Mouse (Mus musculus) MEL (cell line): ENCODE measurements around the gene Vps26a. TPM values are rescaled to one million over a fixed set of nuclear protein-coding genes. Genes with fewer than 3 reads are reported as not detected.
A peak's percentile ranks its signal among the peaks of the same experiment; 100 is the strongest.

ENCODE experiments used
- DNase-seq: peaks from one replicate; pipeline ENCODE4 v3.0.0; 2011; ENCODE audit warnings: low read depth, low spot score
- H3K27ac ChIP-seq: 2 replicates; pipeline ENCODE4 v1.5.1; 2012; ENCODE audit warnings: low read depth, mild to moderate bottlenecking, control low read depth, low read length, moderate library complexity; ENCODE audit not compliant: control insufficient read depth
- H3K27me3 ChIP-seq, 2 experiments: fragments of 150-350 bp in 1 of 2; sonication (generic) in 1 of 2; 2 replicates each; pipeline ENCODE4 v1.6.1; 2012; ENCODE audit warnings: low read length in 2 of 2, mild to moderate bottlenecking in 2 of 2, improper control_type of control experiment in 1 of 2, moderate library complexity in 1 of 2; ENCODE audit not compliant: insufficient read depth in 2 of 2, control insufficient read depth in 1 of 2
- H3K36me3 ChIP-seq, 2 experiments: 2 replicates each; pipeline ENCODE4 v1.6.1; 2012 to 2014; ENCODE audit warnings: low read length in 2 of 2, improper control_type of control experiment in 1 of 2, inconsistent platforms in 1 of 2, mild to moderate bottlenecking in 1 of 2; ENCODE audit not compliant: insufficient read depth in 2 of 2, control insufficient read depth in 1 of 2
- H3K4me1 ChIP-seq, 2 experiments: fragments of 150-350 bp in 1 of 2; sonication (generic) in 1 of 2; 2 replicates each; pipeline ENCODE4 v1.6.1; 2012; ENCODE audit warnings: low read length in 2 of 2, improper control_type of control experiment in 1 of 2, mild to moderate bottlenecking in 1 of 2; ENCODE audit not compliant: insufficient read depth in 2 of 2, control insufficient read depth in 1 of 2
- H3K4me3 ChIP-seq, 2 experiments: fragments of 150-350 bp in 1 of 2; sonication (generic) in 1 of 2; 2 replicates each; pipeline ENCODE4 v1.5.1; 2012; ENCODE audit warnings: low read depth in 2 of 2, low read length in 2 of 2, mild to moderate bottlenecking in 2 of 2, moderate library complexity in 2 of 2, control low read depth in 1 of 2, improper control_type of control experiment in 1 of 2; ENCODE audit not compliant: control insufficient read depth in 1 of 2, insufficient read depth in 1 of 2
- H3K79me2 ChIP-seq: 2 replicates; pipeline ENCODE4 v1.6.1; 2012; ENCODE audit warnings: mild to moderate bottlenecking, low read length, moderate library complexity; ENCODE audit not compliant: control insufficient read depth, poor library complexity, insufficient read depth
- H3K9ac ChIP-seq: 2 replicates; pipeline ENCODE4 v1.6.1; 2012; ENCODE audit warnings: low read depth, mild to moderate bottlenecking, control low read depth, low read length, moderate library complexity; ENCODE audit not compliant: control insufficient read depth, poor library complexity, severe bottlenecking
- H3K9me3 ChIP-seq: fragments of 150-350 bp; sonication (generic); replicated peaks from 2 replicates; pipeline ENCODE4 v1.6.1; 2012; ENCODE audit warnings: mild to moderate bottlenecking, low read length, improper control_type of control experiment, moderate library complexity; ENCODE audit not compliant: insufficient read depth
- BHLHE40 ChIP-seq: IDR thresholded peaks from 2 replicates; pipeline ENCODE4 v1.6.1; 2012; ENCODE audit warnings: low read depth, mild to moderate bottlenecking, inconsistent platforms, low read length, improper control_type of control experiment, borderline replicate concordance
- CHD1 ChIP-seq: IDR thresholded peaks from 2 replicates; pipeline ENCODE4 v1.6.1; 2012; ENCODE audit warnings: low read depth, mild to moderate bottlenecking, inconsistent platforms, low read length, improper control_type of control experiment
- CHD2 ChIP-seq: IDR thresholded peaks from 2 replicates; pipeline ENCODE4 v1.6.1; 2011; ENCODE audit warnings: low read length, improper control_type of control experiment
- CTCF ChIP-seq, 3 experiments: IDR thresholded peaks in 2 of 3; conservative IDR thresholded peaks in 1 of 3; 2 replicates each; pipeline ENCODE4 v1.5.1; 2011 to 2012; ENCODE audit warnings: low read length in 3 of 3, low read depth in 2 of 3, mild to moderate bottlenecking in 2 of 3, improper control_type of control experiment in 1 of 3, inconsistent platforms in 1 of 3, mixed read lengths in 1 of 3, moderate library complexity in 1 of 3; ENCODE audit not compliant: control insufficient read depth in 1 of 3, insufficient read depth in 1 of 3, poor library complexity in 1 of 3, severe bottlenecking in 1 of 3
- ELF1 ChIP-seq: IDR thresholded peaks from 2 replicates; pipeline ENCODE4 v1.6.1; 2014; ENCODE audit warnings: low read depth, mild to moderate bottlenecking, inconsistent platforms, low read length, improper control_type of control experiment, moderate library complexity
- ETS1 ChIP-seq: IDR thresholded peaks from 2 replicates; pipeline ENCODE4 v1.6.1; 2012; ENCODE audit warnings: low read depth, mild to moderate bottlenecking, inconsistent platforms, low read length, improper control_type of control experiment, moderate library complexity
- GABPA ChIP-seq: IDR thresholded peaks from 2 replicates; pipeline ENCODE4 v1.6.1; 2012; ENCODE audit warnings: low read depth, mild to moderate bottlenecking, inconsistent platforms, low read length, improper control_type of control experiment, moderate library complexity
- JUND ChIP-seq: IDR thresholded peaks from 2 replicates; pipeline ENCODE4 v1.6.1; 2011; ENCODE audit warnings: low read depth, mild to moderate bottlenecking, improper control_type of control experiment, low read length
- MAX ChIP-seq: IDR thresholded peaks from 2 replicates; pipeline ENCODE4 v1.6.1; 2011; ENCODE audit warnings: low read length, improper control_type of control experiment
- MEF2A ChIP-seq: IDR thresholded peaks from 2 replicates; pipeline ENCODE4 v1.6.1; 2014; ENCODE audit warnings: low read depth, mild to moderate bottlenecking, inconsistent platforms, low read length, improper control_type of control experiment; ENCODE audit not compliant: poor library complexity, insufficient replicate concordance, severe bottlenecking; ENCODE audit errors: extremely low read depth
- MXI1 ChIP-seq: IDR thresholded peaks from 2 replicates; pipeline ENCODE4 v1.6.1; 2011; ENCODE audit warnings: mild to moderate bottlenecking, low read depth, low read length, improper control_type of control experiment
- MYB ChIP-seq: IDR thresholded peaks from 2 replicates; pipeline ENCODE4 v1.6.1; 2011; ENCODE audit warnings: mild to moderate bottlenecking, low read depth, low read length, improper control_type of control experiment
- MYC ChIP-seq: IDR thresholded peaks from 2 replicates; pipeline ENCODE4 v1.6.1; 2011; ENCODE audit warnings: low read depth, mild to moderate bottlenecking, low read length, improper control_type of control experiment, moderate library complexity
- NELFE ChIP-seq: IDR thresholded peaks from 2 replicates; pipeline ENCODE4 v1.6.1; 2011; ENCODE audit warnings: low read depth, low read length, improper control_type of control experiment
- POLR2A ChIP-seq, 2 experiments: IDR thresholded peaks; 2 replicates each; pipeline ENCODE4 v1.6.1; 2011 to 2012; ENCODE audit warnings: low read length in 2 of 2, mild to moderate bottlenecking in 2 of 2, control low read depth in 1 of 2, improper control_type of control experiment in 1 of 2, low read depth in 1 of 2, moderate library complexity in 1 of 2; ENCODE audit not compliant: control insufficient read depth in 1 of 2, insufficient read depth in 1 of 2, poor library complexity in 1 of 2
- POLR2AphosphoS2 ChIP-seq: IDR thresholded peaks from 2 replicates; pipeline ENCODE4 v1.6.1; 2011; ENCODE audit warnings: low read length, improper control_type of control experiment
- POLR2AphosphoS5 ChIP-seq: IDR thresholded peaks from 2 replicates; pipeline ENCODE4 v1.6.1; 2012; ENCODE audit warnings: low read depth, borderline replicate concordance, mild to moderate bottlenecking, inconsistent platforms, low read length, moderate library complexity, mixed read lengths
- RAD21 ChIP-seq: IDR thresholded peaks from 2 replicates; pipeline ENCODE4 v1.6.1; 2011; ENCODE audit warnings: mild to moderate bottlenecking, low read depth, low read length, improper control_type of control experiment
- SIN3A ChIP-seq: IDR thresholded peaks from 2 replicates; pipeline ENCODE4 v1.6.1; 2012; ENCODE audit warnings: low read length, improper control_type of control experiment, inconsistent platforms
- SMC3 ChIP-seq: IDR thresholded peaks from 2 replicates; pipeline ENCODE4 v1.6.1; 2011; ENCODE audit warnings: low read depth, low read length, improper control_type of control experiment
- TAL1 ChIP-seq: IDR thresholded peaks from 2 replicates; pipeline ENCODE4 v1.6.1; 2012; ENCODE audit warnings: mild to moderate bottlenecking, inconsistent platforms, low read length, moderate library complexity, mixed read lengths
- TBP ChIP-seq: IDR thresholded peaks from 2 replicates; pipeline ENCODE4 v1.8.0; 2011; ENCODE audit warnings: low read depth, low read length, improper control_type of control experiment
- TCF12 ChIP-seq: IDR thresholded peaks from 2 replicates; pipeline ENCODE4 v1.6.1; 2014; ENCODE audit warnings: low read depth, mild to moderate bottlenecking, inconsistent platforms, low read length, improper control_type of control experiment, moderate library complexity
- USF2 ChIP-seq, 2 experiments: IDR thresholded peaks; 2 replicates each; pipeline ENCODE4 v1.6.1; 2011 to 2012; ENCODE audit warnings: improper control_type of control experiment in 2 of 2, low read length in 2 of 2, borderline replicate concordance in 1 of 2, inconsistent platforms in 1 of 2, low read depth in 1 of 2, mild to moderate bottlenecking in 1 of 2; ENCODE audit not compliant: insufficient read depth in 1 of 2
- polyA plus RNA-seq, 2 experiments: library from polyadenylated mRNA; stranded (reverse) in 1 of 2; unstranded in 1 of 2; fragments of >175 nt in 1 of 2; fragments of >200 nt in 1 of 2; gene quantifications; 2 replicates each; pipeline versions ENCODE4 v1.2.1 to v1.2.4; 2012; ENCODE audit warnings: low replicate concordance in 2 of 2, low read depth in 1 of 2; ENCODE audit not compliant: insufficient read length in 2 of 2, insufficient read depth in 1 of 2, missing spikeins in 1 of 2
- total RNA-seq: library from RNA; depleted of rRNA; stranded (reverse); fragments of 300-350 nt; gene quantifications from 2 replicates; pipeline ENCODE4 v1.2.3, GENCODE M21; 2012

The Vps26a gene
- total and polyA plus RNA-seq, 3 experiments = 34.2 to 64.1 TPM; not detected in 1

GRCm38 (mm10) chr10:62449364-62450279 lies 37.0 kb downstream of the Vps26a start, which contains the start of the genes 4930507D05Rik and Supv3l1 (continued):
- TF ChIP-seq SIN3A (peak; percentile 95), ELF1 (peak; percentile 50; the same call in 1 of the 2 replicates), POLR2AphosphoS5 (peak; percentile 89; the same call in 1 of the 2 replicates), ETS1 (peak; percentile 54; the same call in 1 of the 2 replicates), CHD2 (no peak), RAD21 (no peak), GABPA (no peak), CTCF (IDR thresholded peaks at IDR 0.05 in 2 of 3, conservative IDR thresholded peaks at IDR 0.05 in 1 of 3; ENCODE audit: control insufficient read depth in 1 of 3, insufficient read depth in 1 of 3, low read depth in 2 of 3, low read length in 3 of 3, poor library complexity in 1 of 3, severe bottlenecking in 1 of 3) (no peak), USF2 (IDR thresholded peaks at IDR 0.05; ENCODE audit: borderline replicate concordance in 1 of 2, insufficient read depth in 1 of 2, low read depth in 1 of 2, low read length in 2 of 2) (peak; percentile 77 to 95), MYB (peak; percentile 80), MAX (peak; percentile 100), TBP (peak; percentile 84; the same call in 1 of the 2 replicates), POLR2A (IDR thresholded peaks at IDR 0.05; ENCODE audit: control insufficient read depth in 1 of 2, insufficient read depth in 1 of 2, low read depth in 1 of 2, low read length in 2 of 2, poor library complexity in 1 of 2) (peak; percentile 54 to 80; a peak in 3 of 4 replicates), CHD1 (no peak), JUND (no peak), POLR2AphosphoS2 (peak; percentile 86), TCF12 (peak; percentile 27; the same call in 1 of the 2 replicates), BHLHE40 (peak; percentile 75; the same call in 1 of the 2 replicates), MXI1 (peak; percentile 100)

- no peak overlapping the region for H3K4me3 ChIP-seq
- H3K36me3 ChIP-seq = peaks cover 0 to 12% of the 10 kb centered on the region in 2 experiments; a peak in 2 of 4 replicates
- TF ChIP-seq MEF2A (no peak), TAL1 (no peak), SMC3 (no peak), ETS1 (no peak), NELFE (no peak), MXI1 (no peak), MYB (no peak), MYC (no peak), GABPA (no peak), POLR2AphosphoS5 (no peak)
- TF ChIP-seq, all 39 proteins: peak for 0
- DNase-seq = no peak
- H3K27ac ChIP-seq = no peak overlapping the region
- H3K27me3 ChIP-seq = no peaks in the 10 kb centered on the region
- H3K9ac ChIP-seq = no peak overlapping the region
- no peaks in the 10 kb centered on the region for H3K79me2 ChIP-seq
- H3K4me1 ChIP-seq = no peaks in the 10 kb centered on the region
- no peaks in the 10 kb centered on the region for H3K9me3 ChIP-seq
Measured at GRCm38 (mm10) chr10:62430427-62430826, 56.2 kb downstream of the Vps26a start.
